Mouse (Mus musculus): ENCODE results near the gene Depdc5. TPM values are rescaled to one million over a fixed set of nuclear protein-coding genes. Genes with fewer than 3 reads are reported as not detected.
"Not testable (repeated sequence)": the region's sequence is repeated elsewhere in the genome, so short reads cannot be mapped to it uniquely, and the experiment has no call there.

Gene Depdc5
- polyA plus RNA-seq, 2 experiments: 18.2 to 26.6 TPM

GRCm38 (mm10) chr5:32907496-32907895, 44.0 kb downstream of the Depdc5 start:
- Histone ChIP-seq H3K4me3 (replicated peaks; ENCODE audit: low read length) (no peak overlapping the region), H3K9me3 (ENCODE audit: control insufficient read depth, low read length) (no peaks in the 10 kb centered on the region), H3K4me2 (replicated peaks; ENCODE audit: low read depth, low read length, severe bottlenecking) (no peak overlapping the region), H3K27me3 (ENCODE audit: control insufficient read depth, insufficient read depth, low read length) (no peaks in the 10 kb centered on the region), H3K36me3 (ENCODE audit: control insufficient read depth, insufficient read depth, low read length) (peaks cover 53% of the 10 kb centered on the region), H3K9ac (ENCODE audit: low read depth, low read length, severe bottlenecking) (no peak overlapping the region), H3K27ac (replicated peaks; ENCODE audit: low read depth, low read length) (no peak overlapping the region), H3K4me1 (ENCODE audit: control insufficient read depth, insufficient read depth, low read length) (no peaks in the 10 kb centered on the region)
- TF ChIP-seq POLR2A (IDR thresholded peaks at IDR 0.05; ENCODE audit: borderline replicate concordance, extremely low read depth, insufficient read depth, insufficient read length): no peak
- ATAC-seq (ENCODE audit: low FRiP score, low read depth): no peak
- 81% methylated on average over 1 of the region's 1 CpGs for WGBS
- DNase-seq (ENCODE audit: low spot score): no peak

GRCm38 (mm10) chr5:32914071-32914470, 50.6 kb downstream of the Depdc5 start:
- WGBS: 84% methylated on average over 3 of the region's 3 CpGs
- DNase-seq (ENCODE audit: low spot score): no peak
- Histone ChIP-seq H3K36me3 (ENCODE audit: control insufficient read depth, insufficient read depth, low read length) (peaks cover 57% of the 10 kb centered on the region), H3K9ac (ENCODE audit: low read depth, low read length, severe bottlenecking) (no peak overlapping the region), H3K27ac (replicated peaks; ENCODE audit: low read depth, low read length) (no peak overlapping the region), H3K4me2 (replicated peaks; ENCODE audit: low read depth, low read length, severe bottlenecking) (no peak overlapping the region), H3K4me1 (ENCODE audit: control insufficient read depth, insufficient read depth, low read length) (no peaks in the 10 kb centered on the region), H3K27me3 (ENCODE audit: control insufficient read depth, insufficient read depth, low read length) (no peaks in the 10 kb centered on the region), H3K4me3 (replicated peaks; ENCODE audit: low read length) (no peak overlapping the region), H3K9me3 (ENCODE audit: control insufficient read depth, low read length) (no peaks in the 10 kb centered on the region)
- no peak for ATAC-seq (ENCODE audit: low FRiP score, low read depth)
- TF ChIP-seq POLR2A (IDR thresholded peaks at IDR 0.05; ENCODE audit: borderline replicate concordance, extremely low read depth, insufficient read depth, insufficient read length): no peak

- not testable (repeated sequence) for H3K27ac ChIP-seq (replicated peaks; ENCODE audit: low read depth, low read length); H3K4me3 ChIP-seq (replicated peaks; ENCODE audit: low read length); H3K27me3 ChIP-seq (ENCODE audit: control insufficient read depth, insufficient read depth, low read length); H3K4me1 ChIP-seq (ENCODE audit: control insufficient read depth, insufficient read depth, low read length); ATAC-seq (ENCODE audit: low FRiP score, low read depth); H3K9me3 ChIP-seq (ENCODE audit: control insufficient read depth, low read length); H3K9ac ChIP-seq (ENCODE audit: low read depth, low read length, severe bottlenecking); H3K4me2 ChIP-seq (replicated peaks; ENCODE audit: low read depth, low read length, severe bottlenecking); DNase-seq (ENCODE audit: low spot score)
- peaks cover 62% of the 10 kb centered on the region for H3K36me3 ChIP-seq (ENCODE audit: control insufficient read depth, insufficient read depth, low read length)
- 96% methylated on average over 2 of the region's 2 CpGs for WGBS
These were observed 55.8 kb downstream of the Depdc5 start for GRCm38 (mm10) chr5:32919281-32919680.

GRCm38 (mm10) chr5:32922906-32923305, 59.4 kb downstream of the Depdc5 start:
- no peak overlapping the region for H3K4me2 ChIP-seq (replicated peaks; ENCODE audit: low read depth, low read length, severe bottlenecking)
- TF ChIP-seq POLR2A (IDR thresholded peaks at IDR 0.05; ENCODE audit: borderline replicate concordance, extremely low read depth, insufficient read depth, insufficient read length): no peak
- H3K27ac ChIP-seq (replicated peaks; ENCODE audit: low read depth, low read length): no peak overlapping the region
- H3K9ac ChIP-seq (ENCODE audit: low read depth, low read length, severe bottlenecking): no peak overlapping the region
- H3K4me3 ChIP-seq (replicated peaks; ENCODE audit: low read length): no peak overlapping the region
- ATAC-seq (ENCODE audit: low FRiP score, low read depth) (no peak), DNase-seq (ENCODE audit: low spot score) (no peak)
- no peaks in the 10 kb centered on the region for H3K4me1 ChIP-seq (ENCODE audit: control insufficient read depth, insufficient read depth, low read length)
- 92% methylated on average over 4 of the region's 4 CpGs for WGBS
- H3K9me3 ChIP-seq (ENCODE audit: control insufficient read depth, low read length): no peaks in the 10 kb centered on the region
- no peaks in the 10 kb centered on the region for H3K27me3 ChIP-seq (ENCODE audit: control insufficient read depth, insufficient read depth, low read length)
- H3K36me3 ChIP-seq (ENCODE audit: control insufficient read depth, insufficient read depth, low read length): peaks cover 58% of the 10 kb centered on the region

- H3K4me3 ChIP-seq (replicated peaks; ENCODE audit: low read length): no peak overlapping the region
These were observed 67.3 kb downstream of the Depdc5 start for GRCm38 (mm10) chr5:32930761-32931160.

GRCm38 (mm10) chr5:32934654-32935053, 71.2 kb downstream of the Depdc5 start:
- peaks cover 68% of the 10 kb centered on the region for H3K36me3 ChIP-seq (ENCODE audit: control insufficient read depth, insufficient read depth, low read length)
- WGBS: 53% methylated on average over 2 of the region's 2 CpGs

More at GRCm38 (mm10) chr5:32930761-32931160, 67.3 kb downstream of the Depdc5 start:
- peaks cover 70% of the 10 kb centered on the region for H3K36me3 ChIP-seq (ENCODE audit: control insufficient read depth, insufficient read depth, low read length)
- WGBS: 77% methylated on average over 2 of the region's 2 CpGs
- no peak for ATAC-seq (ENCODE audit: low FRiP score, low read depth)
- H3K9me3 ChIP-seq (ENCODE audit: control insufficient read depth, low read length): no peaks in the 10 kb centered on the region
- H3K4me1 ChIP-seq (ENCODE audit: control insufficient read depth, insufficient read depth, low read length): no peaks in the 10 kb centered on the region
- TF ChIP-seq POLR2A (IDR thresholded peaks at IDR 0.05; ENCODE audit: borderline replicate concordance, extremely low read depth, insufficient read depth, insufficient read length): no peak
- H3K27ac ChIP-seq (replicated peaks; ENCODE audit: low read depth, low read length): no peak overlapping the region
- no peak overlapping the region for H3K9ac ChIP-seq (ENCODE audit: low read depth, low read length, severe bottlenecking)
- no peaks in the 10 kb centered on the region for H3K27me3 ChIP-seq (ENCODE audit: control insufficient read depth, insufficient read depth, low read length)
- no peak for DNase-seq (ENCODE audit: low spot score)
- H3K4me2 ChIP-seq (replicated peaks; ENCODE audit: low read depth, low read length, severe bottlenecking): no peak overlapping the region

More at GRCm38 (mm10) chr5:32934654-32935053, 71.2 kb downstream of the Depdc5 start:
- no peaks in the 10 kb centered on the region for H3K27me3 ChIP-seq (ENCODE audit: control insufficient read depth, insufficient read depth, low read length)
- DNase-seq (ENCODE audit: low spot score) (no peak), ATAC-seq (ENCODE audit: low FRiP score, low read depth) (no peak)
- no peaks in the 10 kb centered on the region for H3K9me3 ChIP-seq (ENCODE audit: control insufficient read depth, low read length)
- H3K27ac ChIP-seq (replicated peaks; ENCODE audit: low read depth, low read length): no peak overlapping the region
- H3K4me1 ChIP-seq (ENCODE audit: control insufficient read depth, insufficient read depth, low read length): no peaks in the 10 kb centered on the region
- no peak overlapping the region for H3K4me2 ChIP-seq (replicated peaks; ENCODE audit: low read depth, low read length, severe bottlenecking)
- no peak overlapping the region for H3K4me3 ChIP-seq (replicated peaks; ENCODE audit: low read length)
- H3K9ac ChIP-seq (ENCODE audit: low read depth, low read length, severe bottlenecking): no peak overlapping the region
- TF ChIP-seq POLR2A (IDR thresholded peaks at IDR 0.05; ENCODE audit: borderline replicate concordance, extremely low read depth, insufficient read depth, insufficient read length): no peak

Data from limb, embryonic 14.5 days (tissue).